Mouse (Mus musculus) liver, adult 10 weeks (tissue): Measurements from ENCODE around the gene CT030661.1. TPM values are rescaled to one million over a fixed set of nuclear protein-coding genes. Genes with fewer than 3 reads are reported as not detected.

ENCODE experiments used
- polyA plus RNA-seq: library from polyadenylated mRNA; stranded (reverse); fragments of 350-450 nt; fragmentation: Illumina TruSeq; extraction: RNeasy Lipid Tissue Mini Kit (QIAGEN cat#74804); gene quantifications from one replicate; pipeline ENCODE4 v1.2.3, GENCODE M21; 2014; ENCODE audit warnings: low read depth, low replicate concordance

Gene CT030661.1
- polyA plus RNA-seq: 26.9 TPM

GRCm38 (mm10) chr17:22314730-22315226, at the start of gene CT030661.1:
Gene CT030661.1 (minus strand): TSS chr17:22314837.

GRCm38 (mm10) chr17:22361101-22361781, 46.6 kb upstream of the CT030661.1 start, which contains the start of the genes Zfp944 and Zfp758:
Gene Zfp944 (minus strand): TSS chr17:22361400.
Gene Zfp758 (plus strand): TSS chr17:22361453.

Other genes with a start within 250 kb of the CT030661.1 start
- gene Zfp947, start 148.6 kb downstream of the CT030661.1 start, polyA plus RNA-seq: 3.6 TPM
- gene Zfp994, start 89.2 kb downstream of the CT030661.1 start, polyA plus RNA-seq: 8.2 TPM
- gene Zfp944, start 46.6 kb upstream of the CT030661.1 start, polyA plus RNA-seq: 23.1 TPM
- gene Zfp758, start 46.6 kb upstream of the CT030661.1 start, polyA plus RNA-seq: 21.3 TPM
- gene Zfp946, start 109.4 kb upstream of the CT030661.1 start, polyA plus RNA-seq: 54.2 TPM